ENCODE assay signal across 10 mouse cellular contexts in genomic region chr1:191073001-191073400, GRCm38 (mm10). TPM values are rescaled to one million over a fixed set of nuclear protein-coding genes. Genes with fewer than 3 reads are reported as not detected.
DNase-seq lines count a peak whose midpoint lies in the region; ATAC-seq and TF ChIP-seq lines count a peak whose summit lies in the region.
"Had no signal": no experiment of that assay in that cellular context is flagged by ENCODE, and none has a peak within 500 bp of the region (broad histone marks: within the 10 kb centered on the region; RNA-seq: fewer than 3 reads in every experiment).

No protein-coding gene starts in this region.

- 0 out of 2 replicates have a peak, but pooled peaks have one; percentile 16 for ATAC-seq in frontal cortex, adult (ENCODE audit: low TSS enrichment)
- 0 out of 2 replicates have a peak, but pooled peaks have one; percentile 12 for ATAC-seq in kidney, embryonic 15.5 days (replicated peaks; ENCODE audit: low FRiP score)
- no peak for ATAC-seq in forebrain, postnatal 0 days

- H3K9ac ChIP-seq in kidney, embryonic 15.5 days: no peak overlapping the region
- H3K9ac ChIP-seq in forebrain, postnatal 0 days: no peak overlapping the region
- H3K9ac ChIP-seq: limb, embryonic 13.5 days had no signal

- H3K9me3 ChIP-seq in kidney, embryonic 15.5 days (replicated peaks): no peaks in the 10 kb centered on the region
- no peaks in the 10 kb centered on the region for H3K9me3 ChIP-seq in forebrain, postnatal 0 days (ENCODE audit: low read length)
- H3K9me3 ChIP-seq: limb, embryonic 13.5 days had no signal

- no peak overlapping the region for H3K4me3 ChIP-seq in spleen, adult 2 months (ENCODE audit: extremely low read depth, insufficient read depth, insufficient read length)
- H3K4me3 ChIP-seq in kidney, embryonic 15.5 days (replicated peaks): no peak overlapping the region
- no peak overlapping the region for H3K4me3 ChIP-seq in forebrain, postnatal 0 days (ENCODE audit: low read depth, low read length)
- H3K4me3 ChIP-seq: limb, embryonic 13.5 days had no signal

- DNase-seq in frontal cortex, postnatal 10 days (ENCODE audit: low spot score in 2 of 2): no peak
- DNase-seq in spleen, adult 2 months (ENCODE audit: low read depth in 1 of 2, low spot score in 2 of 2): peak; percentile 34 to 63
- DNase-seq in spleen, adult 12 weeks (ENCODE audit: low spot score): no peak
- DNase-seq in skeletal muscle tissue, adult 2 months (ENCODE audit: low read depth, low spot score): peak; percentile 62
- no peak for DNase-seq in forebrain, postnatal 0 days
- no peak for DNase-seq in urinary bladder, postnatal 10 days (ENCODE audit: low spot score)

- TF ChIP-seq POLR2A in spleen, adult 2 months (IDR thresholded peaks at IDR 0.05; ENCODE audit: low read depth, low read length): no peak

- 35% methylated on average over 6 of the region's 6 CpGs for WGBS in spleen, adult 2 months
- WGBS in kidney, embryonic 15.5 days: 26% methylated on average over 6 of the region's 6 CpGs
- 55% methylated on average over 6 of the region's 6 CpGs for WGBS in forebrain, postnatal 0 days

- peaks cover 14% of the 10 kb centered on the region; the same call in 1 of the 2 replicates for H3K4me1 ChIP-seq in spleen, adult 2 months (ENCODE audit: control insufficient read depth, insufficient read depth, insufficient read length)
- peaks cover 17% of the 10 kb centered on the region for H3K4me1 ChIP-seq in kidney, embryonic 15.5 days
- H3K4me1 ChIP-seq in forebrain, postnatal 0 days (ENCODE audit: insufficient read depth): no peaks in the 10 kb centered on the region
- H3K4me1 ChIP-seq: limb, embryonic 13.5 days had no signal

- H3K27ac ChIP-seq in spleen, adult 2 months (ENCODE audit: insufficient read depth, low read length): peak overlapping the region; percentile 83
- H3K27ac ChIP-seq in kidney, embryonic 15.5 days: peak overlapping the region; percentile 62
- no peak overlapping the region for H3K27ac ChIP-seq in forebrain, postnatal 0 days (ENCODE audit: low read depth, low read length)
- H3K27ac ChIP-seq: limb, embryonic 13.5 days had no signal

- H3K27me3 ChIP-seq in spleen, adult 2 months (ENCODE audit: control insufficient read depth, insufficient read depth, low read length): no peaks in the 10 kb centered on the region
- no peaks in the 10 kb centered on the region for H3K27me3 ChIP-seq in kidney, embryonic 15.5 days
- no peaks in the 10 kb centered on the region for H3K27me3 ChIP-seq in forebrain, postnatal 0 days (ENCODE audit: insufficient read depth, low read length)
- H3K27me3 ChIP-seq: limb, embryonic 13.5 days had no signal

- H3K36me3 ChIP-seq in spleen, adult 2 months (ENCODE audit: control insufficient read depth, insufficient read depth, low read length): no peaks in the 10 kb centered on the region
- H3K36me3 ChIP-seq in kidney, embryonic 15.5 days: peaks cover 95% of the 10 kb centered on the region
- 0 out of 2 replicates have a peak, but pooled peaks cover 4% of the 10 kb centered on the region for H3K36me3 ChIP-seq in forebrain, postnatal 0 days (ENCODE audit: insufficient read depth)

- TF ChIP-seq CTCF in spleen, adult 2 months (IDR thresholded peaks at IDR 0.05; ENCODE audit: extremely low read depth, insufficient read depth, insufficient read length, insufficient replicate concordance): no peak
- TF ChIP-seq CTCF in forebrain, postnatal 0 days (IDR thresholded peaks at IDR 0.05; ENCODE audit: low read depth): no peak

- no peak overlapping the region for H3K4me2 ChIP-seq in kidney, embryonic 15.5 days
- H3K4me2 ChIP-seq in forebrain, postnatal 0 days (ENCODE audit: low read depth): no peak overlapping the region
- H3K4me2 ChIP-seq: limb, embryonic 13.5 days had no signal

RNA-seq across cellular contexts. Expression of gene Nsl1, which starts 10.2 kb away (rescaled TPM):
- polyA plus RNA-seq in spleen, adult 2 months (2012; rRNA removed): 1.4 and 3.5 TPM in 2 replicates
- polyA plus RNA-seq in kidney, embryonic 15.5 days (2015; fragmentation: Nextera tagmentation; extraction: Ambion mirVana): 22.1 and 23.1 TPM in 2 replicates
- 2.1 and 4.7 TPM in 2 replicates for total RNA-seq in forebrain, postnatal 0 days (2014; rRNA removed)
- polyA plus RNA-seq in forebrain, postnatal 0 days (2015; fragmentation: Nextera tagmentation; extraction: Ambion mirVana): 1.2 and 2.5 TPM in 2 replicates

RNA-seq across cellular contexts. Expression of gene Tatdn3, which starts 10.3 kb away (rescaled TPM):
- 2.2 and 2.6 TPM in 2 replicates for polyA plus RNA-seq in spleen, adult 2 months (2012; rRNA removed)
- polyA plus RNA-seq in kidney, embryonic 15.5 days (2015; fragmentation: Nextera tagmentation; extraction: Ambion mirVana): 12.8 and 13.8 TPM in 2 replicates
- total RNA-seq in forebrain, postnatal 0 days (2014; rRNA removed): 23.0 and 24.8 TPM in 2 replicates
- polyA plus RNA-seq in forebrain, postnatal 0 days (2015; fragmentation: Nextera tagmentation; extraction: Ambion mirVana): 11.9 and 13.2 TPM in 2 replicates

RNA-seq across cellular contexts. Expression of gene Batf3, which starts 24.6 kb away (rescaled TPM):
- 22.7 and 30.7 TPM in 2 replicates for polyA plus RNA-seq in spleen, adult 2 months (2012; rRNA removed)
- 12.5 and 13.7 TPM in 2 replicates for polyA plus RNA-seq in kidney, embryonic 15.5 days (2015; fragmentation: Nextera tagmentation; extraction: Ambion mirVana)
- 1.4 and 1.8 TPM in 2 replicates for total RNA-seq in forebrain, postnatal 0 days (2014; rRNA removed)
- 1.2 and 1.3 TPM in 2 replicates for polyA plus RNA-seq in forebrain, postnatal 0 days (2015; fragmentation: Nextera tagmentation; extraction: Ambion mirVana)

RNA-seq across cellular contexts. Expression of gene Spata45, which starts 36.6 kb away (rescaled TPM):
- polyA plus RNA-seq in spleen, adult 2 months (2012; rRNA removed): not detected in 2 replicates
- polyA plus RNA-seq in kidney, embryonic 15.5 days (2015; fragmentation: Nextera tagmentation; extraction: Ambion mirVana): not detected in 2 replicates
- not detected in 2 replicates for total RNA-seq in forebrain, postnatal 0 days (2014; rRNA removed)
- polyA plus RNA-seq in forebrain, postnatal 0 days (2015; fragmentation: Nextera tagmentation; extraction: Ambion mirVana): not detected in 2 replicates
- polyA plus RNA-seq: C2C12; limb, embryonic 13.5 days had no signal

RNA-seq across cellular contexts. Expression of gene Flvcr1, which starts 47.0 kb away (rescaled TPM):
- 15.6 and 26.4 TPM in 2 replicates for polyA plus RNA-seq in spleen, adult 2 months (2012; rRNA removed)
- polyA plus RNA-seq in kidney, embryonic 15.5 days (2015; fragmentation: Nextera tagmentation; extraction: Ambion mirVana): 6.7 and 7.1 TPM in 2 replicates
- 28.8 and 33.9 TPM in 2 replicates for total RNA-seq in forebrain, postnatal 0 days (2014; rRNA removed)
- polyA plus RNA-seq in forebrain, postnatal 0 days (2015; fragmentation: Nextera tagmentation; extraction: Ambion mirVana): 5.1 and 7.6 TPM in 2 replicates

Comparison
In these comparisons a context has a peak if more than half of its experiments do, and no peak if none do; other contexts are left out.
1. DNase-seq: peak in spleen, adult 2 months (2 of 2) and skeletal muscle tissue, adult 2 months (single experiment); none in frontal cortex, postnatal 10 days (0 of 2), spleen, adult 12 weeks (single experiment), forebrain, postnatal 0 days (single experiment) and urinary bladder, postnatal 10 days (single experiment).